Mouse (Mus musculus) G1E (cell line): Measurements from ENCODE around the gene Cnga1.
"Not testable (repeated sequence)": the region's sequence is repeated elsewhere in the genome, so short reads cannot be mapped to it uniquely, and the experiment has no call there.

ENCODE experiments used
- CTCF ChIP-seq: IDR thresholded peaks from 2 replicates; pipeline ENCODE4 v1.5.1; 2012; ENCODE audit warnings: low read depth, low read length, inconsistent platforms, mixed read lengths
- GATA1 ChIP-seq: IDR thresholded peaks from 2 replicates; pipeline ENCODE4 v1.6.1; 2012; ENCODE audit warnings: borderline replicate concordance, low read length, inconsistent platforms, mixed read lengths
- GATA2 ChIP-seq: IDR thresholded peaks from 2 replicates; pipeline ENCODE4 v1.6.1; 2012; ENCODE audit warnings: low read depth, low read length, inconsistent platforms, borderline replicate concordance
- TAL1 ChIP-seq: conservative IDR thresholded peaks from 2 replicates; pipeline ENCODE4 v1.6.1; 2012; ENCODE audit warnings: low read depth, low read length, inconsistent platforms, mixed read lengths

DNA sequence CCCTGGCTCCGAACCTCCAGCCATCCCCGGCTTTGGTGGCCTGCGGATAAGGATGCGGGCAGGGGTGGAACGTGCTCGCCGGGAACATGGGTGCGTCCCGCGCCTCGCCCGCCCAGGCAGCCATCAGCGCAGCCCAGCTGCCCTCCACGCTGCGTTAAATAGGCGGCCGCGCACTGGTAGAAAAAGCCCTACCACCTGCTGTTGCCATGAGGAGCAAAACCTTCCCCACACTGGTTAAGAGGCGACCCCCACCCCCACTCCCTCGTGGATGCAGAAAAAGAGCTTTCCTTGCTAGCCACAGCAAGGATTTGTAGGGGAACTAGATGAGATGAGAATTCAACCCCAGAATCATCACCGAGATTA lies 63.1 kb downstream of the Cnga1 start, which contains the start of gene Zar1:
- not testable (repeated sequence) for TF ChIP-seq CTCF, GATA2, TAL1, GATA1
